Mouse (Mus musculus): Measurements from ENCODE around the gene Artn. TPM values are rescaled to one million over a fixed set of nuclear protein-coding genes. Genes with fewer than 3 reads are reported as not detected.
A peak's percentile ranks its signal among the peaks of the same experiment; 100 is the strongest.

Artn gene
- polyA plus RNA-seq, 1 experiment, result 1.2 TPM

DNA sequence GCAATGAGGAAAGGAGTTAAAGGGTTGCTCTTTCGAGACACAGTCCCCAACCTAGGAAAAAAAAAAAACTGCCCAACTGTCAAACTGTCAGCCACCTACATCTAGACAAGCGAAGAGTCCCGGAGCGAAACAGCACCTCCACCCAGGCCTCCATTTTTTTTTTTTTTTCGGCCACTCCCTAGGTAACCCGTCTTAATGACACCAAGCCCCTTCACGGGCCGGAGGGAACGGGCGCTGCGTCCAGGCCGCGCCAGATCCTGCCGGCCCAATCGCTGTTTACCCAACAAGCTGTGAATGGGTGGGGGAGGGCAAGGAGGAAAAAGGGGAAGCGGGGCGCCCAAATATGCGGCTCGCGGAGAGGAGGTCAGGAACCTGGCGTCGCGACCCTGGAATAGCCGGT, 42.9 kb downstream of the Artn start:
- DNase-seq, result peak; percentile 42
- Histone ChIP-seq H3K36me3 (ENCODE audit: control insufficient read depth, insufficient read depth, low read length) (no peaks in the 10 kb centered on the region; the same call in 1 of the 2 replicates), H3K27ac (ENCODE audit: insufficient read depth, low read depth, low read length) (peak overlapping the region; percentile 73), H3K27me3 (replicated peaks; ENCODE audit: control insufficient read depth, insufficient read depth, low read length) (no peaks in the 10 kb centered on the region), H3K4me1 (ENCODE audit: control insufficient read depth, insufficient read depth, low read length) (peaks cover 6% of the 10 kb centered on the region; the same call in 1 of the 2 replicates), H3K4me3 (ENCODE audit: insufficient read depth, low read depth, low read length) (peak overlapping the region; percentile 84)
- no peak for TF ChIP-seq POLR2A (IDR thresholded peaks at IDR 0.05; ENCODE audit: low read depth, low read length)
- TF ChIP-seq CTCF (conservative IDR thresholded peaks at IDR 0.05; ENCODE audit: insufficient read depth, insufficient read length, low read depth, low read length), result no peak
- WGBS, result under 1% methylated on average over 23 of the region's 24 CpGs

GRCm38 (mm10) chr4:117885994-117886393, 43.6 kb downstream of the Artn start:
- Histone ChIP-seq H3K4me1 (ENCODE audit: control insufficient read depth, insufficient read depth, low read length) (peaks cover 4% of the 10 kb centered on the region; the same call in 1 of the 2 replicates), H3K27ac (ENCODE audit: insufficient read depth, low read depth, low read length) (no peak overlapping the region), H3K4me3 (ENCODE audit: insufficient read depth, low read depth, low read length) (peak overlapping the region; percentile 84), H3K36me3 (ENCODE audit: control insufficient read depth, insufficient read depth, low read length) (no peaks in the 10 kb centered on the region; the same call in 1 of the 2 replicates), H3K27me3 (replicated peaks; ENCODE audit: control insufficient read depth, insufficient read depth, low read length) (no peaks in the 10 kb centered on the region)
- 62% methylated on average over 9 of the region's 9 CpGs for WGBS
- DNase-seq, result no peak
- TF ChIP-seq POLR2A (IDR thresholded peaks at IDR 0.05; ENCODE audit: low read depth, low read length) (no peak), CTCF (conservative IDR thresholded peaks at IDR 0.05; ENCODE audit: insufficient read depth, insufficient read length, low read depth, low read length) (no peak)

DNA sequence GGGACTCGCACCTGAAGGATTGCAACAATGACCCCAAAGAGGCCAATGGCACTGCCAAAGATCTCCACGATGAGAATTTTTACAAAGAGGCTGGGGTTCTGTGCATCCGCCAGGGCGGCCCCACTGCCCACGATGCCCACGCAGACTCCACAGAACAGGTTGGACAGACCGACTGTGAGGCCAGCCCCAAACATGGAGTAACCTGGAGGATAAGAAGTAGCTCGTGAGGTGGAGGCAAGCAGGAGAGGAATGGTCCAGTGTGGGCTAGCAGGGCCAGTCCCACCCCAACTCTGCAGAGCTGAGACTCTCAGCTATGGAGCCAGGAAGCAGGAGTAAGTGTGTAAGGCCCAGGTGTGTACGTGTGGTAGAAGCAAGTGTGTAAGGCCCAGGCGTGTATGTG, 44.5 kb downstream of the Artn start:
- 98% methylated on average over 10 of the region's 10 CpGs for WGBS
- H3K36me3 ChIP-seq (ENCODE audit: control insufficient read depth, insufficient read depth, low read length), result no peaks in the 10 kb centered on the region; the same call in 1 of the 2 replicates
- H3K4me3 ChIP-seq (ENCODE audit: insufficient read depth, low read depth, low read length), result no peak overlapping the region
- DNase-seq, result no peak
- peaks cover 3% of the 10 kb centered on the region; the same call in 1 of the 2 replicates for H3K4me1 ChIP-seq (ENCODE audit: control insufficient read depth, insufficient read depth, low read length)
- TF ChIP-seq POLR2A (IDR thresholded peaks at IDR 0.05; ENCODE audit: low read depth, low read length) (no peak), CTCF (conservative IDR thresholded peaks at IDR 0.05; ENCODE audit: insufficient read depth, insufficient read length, low read depth, low read length) (no peak)
- no peak overlapping the region for H3K27ac ChIP-seq (ENCODE audit: insufficient read depth, low read depth, low read length)
- H3K27me3 ChIP-seq (replicated peaks; ENCODE audit: control insufficient read depth, insufficient read depth, low read length), result no peaks in the 10 kb centered on the region

- Histone ChIP-seq H3K4me1 (ENCODE audit: control insufficient read depth, insufficient read depth, low read length) (peaks cover 3% of the 10 kb centered on the region; the same call in 1 of the 2 replicates), H3K4me3 (ENCODE audit: insufficient read depth, low read depth, low read length) (no peak overlapping the region), H3K36me3 (ENCODE audit: control insufficient read depth, insufficient read depth, low read length) (no peaks in the 10 kb centered on the region; the same call in 1 of the 2 replicates), H3K27me3 (replicated peaks; ENCODE audit: control insufficient read depth, insufficient read depth, low read length) (no peaks in the 10 kb centered on the region), H3K27ac (ENCODE audit: insufficient read depth, low read depth, low read length) (no peak overlapping the region)
- TF ChIP-seq POLR2A (IDR thresholded peaks at IDR 0.05; ENCODE audit: low read depth, low read length) (no peak), CTCF (conservative IDR thresholded peaks at IDR 0.05; ENCODE audit: insufficient read depth, insufficient read length, low read depth, low read length) (no peak)
- 100% methylated on average over 1 of the region's 1 CpGs for WGBS
- no peak for DNase-seq
These were observed 45.4 kb downstream of the Artn start for GRCm38 (mm10) chr4:117884146-117884545.

- Histone ChIP-seq H3K27me3 (replicated peaks; ENCODE audit: control insufficient read depth, insufficient read depth, low read length) (no peaks in the 10 kb centered on the region), H3K4me3 (ENCODE audit: insufficient read depth, low read depth, low read length) (peak within 1 kb of the TSS; percentile 55), H3K4me1 (ENCODE audit: control insufficient read depth, insufficient read depth, low read length) (peaks cover 3% of the 10 kb centered on the region; the same call in 1 of the 2 replicates), H3K27ac (ENCODE audit: insufficient read depth, low read depth, low read length) (no peak within 1 kb of the TSS), H3K36me3 (ENCODE audit: control insufficient read depth, insufficient read depth, low read length) (no peaks in the 10 kb centered on the region; the same call in 1 of the 2 replicates)
- WGBS, result 4% methylated on average over 88 of the region's 103 CpGs
- peak; percentile 27 for DNase-seq
- TF ChIP-seq POLR2A (IDR thresholded peaks at IDR 0.05; ENCODE audit: low read depth, low read length) (no peak), CTCF (conservative IDR thresholded peaks at IDR 0.05; ENCODE audit: insufficient read depth, insufficient read length, low read depth, low read length) (no peak)
These were observed 46.6 kb downstream of the Artn start, which contains the start of gene B4galt2 for GRCm38 (mm10) chr4:117882701-117883691. Gene B4galt2, minus strand, starts transcription at chr4:117883487.

DNA sequence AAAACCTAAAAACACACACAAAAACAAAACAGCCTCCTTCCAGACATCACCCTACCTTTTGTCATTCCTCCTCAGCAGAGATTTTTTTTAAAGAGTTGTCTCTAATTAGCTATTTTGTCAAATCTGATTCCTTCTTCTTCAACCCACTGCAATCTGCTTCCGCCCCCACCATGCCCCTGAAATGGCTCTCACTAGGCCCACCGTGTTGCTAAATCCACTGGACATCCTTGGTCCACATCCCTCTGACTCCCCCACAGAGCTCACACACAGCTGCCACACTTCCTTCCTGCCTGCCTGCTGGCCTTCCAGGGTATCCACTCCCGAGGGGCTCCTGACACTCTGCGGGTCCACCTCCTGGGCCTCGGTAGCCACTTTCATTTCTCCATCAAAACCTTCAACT, 50.9 kb downstream of the Artn start:
- DNase-seq, result no peak
- Histone ChIP-seq H3K4me1 (ENCODE audit: control insufficient read depth, insufficient read depth, low read length) (0 out of 2 replicates have a peak, but pooled peaks cover 3% of the 10 kb centered on the region), H3K4me3 (ENCODE audit: insufficient read depth, low read depth, low read length) (no peak overlapping the region), H3K27me3 (replicated peaks; ENCODE audit: control insufficient read depth, insufficient read depth, low read length) (no peaks in the 10 kb centered on the region), H3K27ac (ENCODE audit: insufficient read depth, low read depth, low read length) (no peak overlapping the region), H3K36me3 (ENCODE audit: control insufficient read depth, insufficient read depth, low read length) (no peaks in the 10 kb centered on the region)
- TF ChIP-seq POLR2A (IDR thresholded peaks at IDR 0.05; ENCODE audit: low read depth, low read length), result no peak
- WGBS, result 53% methylated on average over 5 of the region's 5 CpGs

GRCm38 (mm10) chr4:117878301-117878700, 51.3 kb downstream of the Artn start:
- TF ChIP-seq POLR2A (IDR thresholded peaks at IDR 0.05; ENCODE audit: low read depth, low read length), result no peak
- no peak for TF ChIP-seq CTCF (conservative IDR thresholded peaks at IDR 0.05; ENCODE audit: insufficient read depth, insufficient read length, low read depth, low read length)
- H3K27ac ChIP-seq (ENCODE audit: insufficient read depth, low read depth, low read length), result no peak overlapping the region
- no peaks in the 10 kb centered on the region for H3K27me3 ChIP-seq (replicated peaks; ENCODE audit: control insufficient read depth, insufficient read depth, low read length)
- no peaks in the 10 kb centered on the region for H3K36me3 ChIP-seq (ENCODE audit: control insufficient read depth, insufficient read depth, low read length)
- 51% methylated on average over 10 of the region's 10 CpGs for WGBS
- H3K4me3 ChIP-seq (ENCODE audit: insufficient read depth, low read depth, low read length), result no peak overlapping the region
- no peaks in the 10 kb centered on the region for H3K4me1 ChIP-seq (ENCODE audit: control insufficient read depth, insufficient read depth, low read length)
- DNase-seq, result no peak

Other genes starting within 250 kb of the Artn start
- 14.8 and 17.0 TPM in 2 replicates for gene Dmap1, start 247.5 kb downstream of the Artn start, polyA plus RNA-seq (2012; rRNA removed)
- not detected in 2 replicates for gene Gm12845, start 205.4 kb downstream of the Artn start, polyA plus RNA-seq (2012; rRNA removed)
- not detected in 2 replicates for gene Klf17, start 164.1 kb downstream of the Artn start, polyA plus RNA-seq (2012; rRNA removed)
- 19.2 and 25.7 TPM in 2 replicates for gene Slc6a9, start 95.3 kb downstream of the Artn start, polyA plus RNA-seq (2012; rRNA removed)
- gene Ccdc24, start 57.2 kb downstream of the Artn start, polyA plus RNA-seq (2012; rRNA removed), result 2.9 and 3.3 TPM in 2 replicates
- 4.9 and 9.8 TPM in 2 replicates for gene B4galt2, start 46.3 kb downstream of the Artn start, polyA plus RNA-seq (2012; rRNA removed)
- 768 and 777 TPM in 2 replicates for gene Atp6v0b, start 42.4 kb downstream of the Artn start, polyA plus RNA-seq (2012; rRNA removed)
- 9.4 and 10.1 TPM in 2 replicates for gene Dph2, start 37.7 kb downstream of the Artn start, polyA plus RNA-seq (2012; rRNA removed)
- 55.5 and 61.0 TPM in 2 replicates for gene Ipo13, start 14.8 kb downstream of the Artn start, polyA plus RNA-seq (2012; rRNA removed)
- gene St3gal3, start 205.2 kb upstream of the Artn start, polyA plus RNA-seq (2012; rRNA removed), result 49.1 and 50.7 TPM in 2 replicates